Comparison of ENCODE assay signal across 17 mouse cellular contexts in genomic region chr11:19530652-19531051, GRCm38 (mm10).
DNase-seq lines count a peak whose midpoint lies in the region; ATAC-seq and TF ChIP-seq lines count a peak whose summit lies in the region.
"Had no signal": no experiment of that assay in that cellular context is flagged by ENCODE, and none has a peak within 500 bp of the region (broad histone marks: within the 10 kb centered on the region; RNA-seq: fewer than 3 reads in every experiment).

No protein-coding gene starts in this region.

- no peak overlapping the region for H3K4me3 ChIP-seq in forebrain, embryonic 14.5 days (ENCODE audit: low read depth, low read length)
- no peak overlapping the region for H3K4me3 ChIP-seq in forebrain, postnatal 0 days (ENCODE audit: low read depth, low read length)
- peak overlapping the region; percentile 40 for H3K4me3 ChIP-seq in hindbrain, embryonic 10.5 days
- no peak overlapping the region for H3K4me3 ChIP-seq in hindbrain, postnatal 0 days (ENCODE audit: low read length)

- H3K27me3 ChIP-seq in forebrain, embryonic 14.5 days (replicated peaks; ENCODE audit: control insufficient read depth, insufficient read depth, low read length) = peaks cover 6% of the 10 kb centered on the region; the same call in 1 of the 2 replicates
- H3K27me3 ChIP-seq in forebrain, postnatal 0 days (ENCODE audit: insufficient read depth, low read length) = 0 out of 2 replicates have a peak, but pooled peaks cover 4% of the 10 kb centered on the region
- H3K27me3 ChIP-seq in hindbrain, embryonic 10.5 days (ENCODE audit: insufficient read depth, poor library complexity, severe bottlenecking) = peaks cover 7% of the 10 kb centered on the region
- no peaks in the 10 kb centered on the region for H3K27me3 ChIP-seq in hindbrain, postnatal 0 days (ENCODE audit: insufficient read depth, low read length)
- H3K27me3 ChIP-seq: CH12.LX; heart, embryonic 13.5 days had no signal

- WGBS in forebrain, embryonic 14.5 days = 37% methylated on average over 3 of the region's 3 CpGs
- WGBS in forebrain, postnatal 0 days = 41% methylated on average over 3 of the region's 3 CpGs
- WGBS in hindbrain, embryonic 10.5 days = 67% methylated on average over 3 of the region's 3 CpGs
- WGBS in hindbrain, postnatal 0 days = 50% methylated on average over 3 of the region's 3 CpGs

- peaks cover 8% of the 10 kb centered on the region for H3K4me1 ChIP-seq in forebrain, embryonic 14.5 days (ENCODE audit: control insufficient read depth, insufficient read depth, low read length)
- H3K4me1 ChIP-seq in forebrain, postnatal 0 days (ENCODE audit: insufficient read depth) = no peaks in the 10 kb centered on the region; the same call in 1 of the 2 replicates
- peaks cover 53% of the 10 kb centered on the region for H3K4me1 ChIP-seq in hindbrain, embryonic 10.5 days (replicated peaks)
- H3K4me1 ChIP-seq in hindbrain, postnatal 0 days (ENCODE audit: insufficient read depth, low read length) = no peaks in the 10 kb centered on the region; the same call in 1 of the 2 replicates

- ATAC-seq in forebrain, embryonic 14.5 days = peak; percentile 35; the same call in 1 of the 2 replicates
- no peak; the same call in 1 of the 2 replicates for ATAC-seq in forebrain, postnatal 0 days
- ATAC-seq in hindbrain, postnatal 0 days = peak; percentile 22; the same call in 1 of the 2 replicates
- no peak for ATAC-seq in CD4-positive, CD25-positive, alpha-beta regulatory T cell, adult 4 months

- H3K9me3 ChIP-seq in forebrain, embryonic 14.5 days (replicated peaks; ENCODE audit: control insufficient read depth, low read length) = no peaks in the 10 kb centered on the region
- H3K9me3 ChIP-seq in forebrain, postnatal 0 days (ENCODE audit: low read length) = no peaks in the 10 kb centered on the region
- H3K9me3 ChIP-seq in hindbrain, embryonic 10.5 days = no peaks in the 10 kb centered on the region
- no peaks in the 10 kb centered on the region for H3K9me3 ChIP-seq in hindbrain, postnatal 0 days (ENCODE audit: low read length)
- H3K9me3 ChIP-seq: embryonic facial prominence, embryonic 10.5 days; heart, embryonic 13.5 days; midbrain, embryonic 12.5 days had no signal

- H3K36me3 ChIP-seq in forebrain, embryonic 14.5 days (ENCODE audit: control insufficient read depth, insufficient read depth, low read length) = no peaks in the 10 kb centered on the region
- H3K36me3 ChIP-seq in forebrain, postnatal 0 days (ENCODE audit: insufficient read depth) = no peaks in the 10 kb centered on the region
- H3K36me3 ChIP-seq in hindbrain, embryonic 10.5 days = no peaks in the 10 kb centered on the region
- no peaks in the 10 kb centered on the region for H3K36me3 ChIP-seq in hindbrain, postnatal 0 days (ENCODE audit: insufficient read depth, low read length)
- H3K36me3 ChIP-seq: embryonic facial prominence, embryonic 10.5 days; heart, embryonic 13.5 days; midbrain, embryonic 12.5 days had no signal

- TF ChIP-seq CTCF in forebrain, postnatal 0 days (IDR thresholded peaks at IDR 0.05; ENCODE audit: low read depth) = no peak
- no peak for TF ChIP-seq CTCF in hindbrain, postnatal 0 days (IDR thresholded peaks at IDR 0.05; ENCODE audit: low read depth)

- H3K27ac ChIP-seq in forebrain, embryonic 14.5 days (ENCODE audit: low read depth, low read length) = no peak overlapping the region
- H3K27ac ChIP-seq in forebrain, postnatal 0 days (ENCODE audit: low read depth, low read length) = no peak overlapping the region
- H3K27ac ChIP-seq in hindbrain, embryonic 10.5 days = peak overlapping the region; percentile 93
- peak overlapping the region; percentile 82; the same call in 1 of the 2 replicates for H3K27ac ChIP-seq in hindbrain, postnatal 0 days
- H3K27ac ChIP-seq: heart, embryonic 13.5 days; liver, embryonic 14.5 days; macrophage; midbrain, embryonic 12.5 days had no signal

- no peak overlapping the region for H3K4me2 ChIP-seq in forebrain, embryonic 14.5 days (ENCODE audit: low read length)
- H3K4me2 ChIP-seq in forebrain, postnatal 0 days (ENCODE audit: low read depth) = no peak overlapping the region
- peak overlapping the region; percentile 27; the same call in 1 of the 2 replicates for H3K4me2 ChIP-seq in hindbrain, postnatal 0 days (ENCODE audit: low read depth, low read length)

- H3K9ac ChIP-seq in forebrain, embryonic 14.5 days (ENCODE audit: low read length) = no peak overlapping the region
- no peak overlapping the region for H3K9ac ChIP-seq in forebrain, postnatal 0 days
- H3K9ac ChIP-seq in hindbrain, postnatal 0 days (replicated peaks; ENCODE audit: low read length) = no peak overlapping the region
- H3K9ac ChIP-seq: heart, embryonic 13.5 days; liver, embryonic 14.5 days; midbrain, embryonic 12.5 days had no signal

- DNase-seq in forebrain, embryonic 14.5 days (ENCODE audit: low spot score) = peak; percentile 49
- no peak for DNase-seq in forebrain, postnatal 0 days
- no peak for DNase-seq in hindbrain, embryonic 10.5 days (ENCODE audit: low spot score)
- DNase-seq in hindbrain, postnatal 0 days (ENCODE audit: low spot score) = no peak
- DNase-seq in retina, embryonic 14.5 days (ENCODE audit: low spot score) = peak; percentile 33
- DNase-seq in embryo, embryonic 9.5 days (ENCODE audit: extremely low spot score) = no peak
- DNase-seq in heart, adult 8-10 months (ENCODE audit: low spot score) = no peak
- DNase-seq: cerebellum, adult 2 months; right cerebral cortex, postnatal 4 days; thymus, adult 2 months had no signal

Comparison
In these comparisons a context has a peak if more than half of its experiments do, and no peak if none do; other contexts are left out.
1. ATAC-seq: peak in forebrain, embryonic 14.5 days (single experiment) and hindbrain, postnatal 0 days (single experiment); none in forebrain, postnatal 0 days (single experiment) and CD4-positive, CD25-positive, alpha-beta regulatory T cell, adult 4 months (single experiment).
2. DNase-seq: peak in forebrain, embryonic 14.5 days (single experiment) and retina, embryonic 14.5 days (single experiment); none in forebrain, postnatal 0 days (single experiment), hindbrain, embryonic 10.5 days (single experiment), hindbrain, postnatal 0 days (single experiment), embryo, embryonic 9.5 days (single experiment) and heart, adult 8-10 months (single experiment).
3. H3K27ac ChIP-seq: peak in hindbrain, embryonic 10.5 days (single experiment) and hindbrain, postnatal 0 days (single experiment); none in forebrain, embryonic 14.5 days (single experiment) and forebrain, postnatal 0 days (single experiment).